12 mouse cellular contexts compared by ENCODE assay signal in the genomic region with DNA sequence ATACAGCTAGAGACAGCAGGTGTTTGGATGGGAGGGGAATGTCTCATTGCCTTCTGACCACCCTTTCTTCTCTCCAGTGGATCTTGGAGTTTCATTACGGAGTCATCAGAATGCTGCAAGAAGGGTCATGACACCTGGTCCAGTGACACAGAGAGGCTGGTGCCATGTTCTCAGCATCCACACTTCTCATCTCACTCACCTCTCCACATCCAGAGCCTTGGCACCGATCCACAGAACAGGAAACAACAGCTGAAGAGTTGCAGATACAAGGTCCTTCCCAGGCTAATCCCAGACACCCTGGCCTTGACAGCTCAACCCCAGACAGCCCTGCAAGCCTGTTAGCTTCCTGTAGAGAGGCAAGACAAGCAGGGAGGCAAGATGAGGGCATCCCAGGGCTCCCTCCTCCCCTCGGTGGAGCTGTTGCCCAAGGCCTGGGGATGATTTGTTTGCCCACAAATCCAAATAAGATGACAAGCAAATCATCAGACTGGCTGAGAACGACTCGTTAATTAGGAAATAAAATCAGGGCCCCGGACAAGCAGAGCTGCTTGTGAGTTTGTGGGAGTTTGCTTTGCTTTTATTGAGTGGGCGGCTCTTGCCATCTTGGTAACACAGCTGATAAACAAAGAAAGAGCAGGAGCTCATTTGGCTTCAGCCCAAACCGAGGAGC.
DNase-seq lines count a peak whose midpoint lies in the region; ATAC-seq and TF ChIP-seq lines count a peak whose summit lies in the region.
"Had no signal": no experiment of that assay in that cellular context is flagged by ENCODE, and none has a peak within 500 bp of the region (broad histone marks: within the 10 kb centered on the region; RNA-seq: fewer than 3 reads in every experiment).

No protein-coding gene starts in this region.

- 60% methylated on average over 8 of the region's 8 CpGs for WGBS in midbrain, embryonic 13.5 days
- 63% methylated on average over 8 of the region's 8 CpGs for WGBS in midbrain, postnatal 0 days

- ATAC-seq in midbrain, embryonic 13.5 days, result no peak
- ATAC-seq in midbrain, postnatal 0 days (ENCODE audit: low FRiP score), result no peak
- no peak for ATAC-seq in CD4-positive, CD25-positive, alpha-beta regulatory T cell, adult 4 months

- no peak overlapping the region for H3K9ac ChIP-seq in midbrain, embryonic 13.5 days (replicated peaks)
- H3K9ac ChIP-seq in midbrain, postnatal 0 days (replicated peaks; ENCODE audit: low read length, poor library complexity, severe bottlenecking), result no peak overlapping the region
- H3K9ac ChIP-seq: embryonic facial prominence, embryonic 13.5 days; limb, embryonic 15.5 days had no signal

- no peak overlapping the region for H3K4me3 ChIP-seq in midbrain, embryonic 13.5 days (replicated peaks)
- no peak overlapping the region for H3K4me3 ChIP-seq in midbrain, postnatal 0 days (ENCODE audit: low read depth, low read length)
- H3K4me3 ChIP-seq: embryonic facial prominence, embryonic 13.5 days; limb, embryonic 15.5 days had no signal

- H3K27me3 ChIP-seq in midbrain, embryonic 13.5 days, result peaks cover 8% of the 10 kb centered on the region; the same call in 1 of the 2 replicates
- no peaks in the 10 kb centered on the region for H3K27me3 ChIP-seq in midbrain, postnatal 0 days (ENCODE audit: insufficient read depth, low read length)
- H3K27me3 ChIP-seq: embryonic facial prominence, embryonic 13.5 days had no signal

- peak; percentile 2 for DNase-seq in kidney, postnatal 14 days
- no peak for DNase-seq in kidney, postnatal 36 days
- no peak for DNase-seq in midbrain, postnatal 0 days (ENCODE audit: low spot score)
- DNase-seq in adrenal gland, postnatal 25 days, result peak; percentile 21
- peak; percentile 61 for DNase-seq in testis, postnatal 10 days (ENCODE audit: low spot score)
- DNase-seq: cerebellum, adult 9-10 months; heart, adult 11 months; heart, postnatal 14 days had no signal

- H3K4me1 ChIP-seq in midbrain, embryonic 13.5 days (replicated peaks), result peaks cover 26% of the 10 kb centered on the region
- no peaks in the 10 kb centered on the region for H3K4me1 ChIP-seq in midbrain, postnatal 0 days (ENCODE audit: insufficient read depth, low read length)

- 0 out of 2 replicates have a peak overlapping the region, but pooled peaks have one; percentile 19 for H3K27ac ChIP-seq in midbrain, embryonic 13.5 days
- no peak overlapping the region for H3K27ac ChIP-seq in midbrain, postnatal 0 days (ENCODE audit: low read depth, low read length)
- H3K27ac ChIP-seq: embryonic facial prominence, embryonic 13.5 days; limb, embryonic 15.5 days had no signal

- no peaks in the 10 kb centered on the region for H3K36me3 ChIP-seq in midbrain, embryonic 13.5 days
- no peaks in the 10 kb centered on the region for H3K36me3 ChIP-seq in midbrain, postnatal 0 days (ENCODE audit: insufficient read depth, low read length)
- H3K36me3 ChIP-seq: embryonic facial prominence, embryonic 13.5 days; limb, embryonic 15.5 days had no signal

- TF ChIP-seq CTCF in midbrain, postnatal 0 days (IDR thresholded peaks at IDR 0.05), result no peak

- no peaks in the 10 kb centered on the region for H3K9me3 ChIP-seq in midbrain, embryonic 13.5 days
- H3K9me3 ChIP-seq in midbrain, postnatal 0 days (ENCODE audit: low read length), result no peaks in the 10 kb centered on the region
- H3K9me3 ChIP-seq: embryonic facial prominence, embryonic 13.5 days; limb, embryonic 15.5 days had no signal

- no peak overlapping the region for H3K4me2 ChIP-seq in midbrain, embryonic 13.5 days (replicated peaks)
- H3K4me2 ChIP-seq in midbrain, postnatal 0 days (ENCODE audit: low read depth, low read length, poor library complexity, severe bottlenecking), result no peak overlapping the region
- H3K4me2 ChIP-seq: limb, embryonic 15.5 days had no signal

Comparison
In these comparisons a context has a peak if more than half of its experiments do, and no peak if none do; other contexts are left out.
1. DNase-seq: peak in kidney, postnatal 14 days (single experiment), adrenal gland, postnatal 25 days (single experiment) and testis, postnatal 10 days (single experiment); none in kidney, postnatal 36 days (0 of 2) and midbrain, postnatal 0 days (single experiment).